Mouse (Mus musculus) neural tube, embryonic 11.5 days (tissue): ENCODE results near the gene C9orf72. TPM values are rescaled to one million over a fixed set of nuclear protein-coding genes. Genes with fewer than 3 reads are reported as not detected.

ENCODE experiments used
- ATAC-seq: fragments of 200-750 bp; cut with Nextera tagmentation; 2 replicates; pipeline ENCODE4 v1.8.0; 2017; ENCODE audit warnings: moderate number of reproducible peaks, mild to moderate bottlenecking, moderate TSS enrichment, moderate library complexity; ENCODE audit not compliant: insufficient read depth, low FRiP score, low TSS enrichment
- DNase-seq: peaks from one replicate; pipeline ENCODE4 v3.0.0-alpha.2; 2015; ENCODE audit warnings: low spot score
- H3K27ac ChIP-seq: fragments of 300-500 bp; sonication (generic); 2 replicates; pipeline ENCODE4 v1.5.1; 2014; ENCODE audit warnings: low read depth, mild to moderate bottlenecking, low read length
- H3K27me3 ChIP-seq: fragments of 300-500 bp; sonication (generic); 2 replicates; pipeline ENCODE4 v1.6.1; 2014; ENCODE audit warnings: mild to moderate bottlenecking, low read length, mixed read lengths; ENCODE audit not compliant: control insufficient read depth, insufficient read depth
- H3K36me3 ChIP-seq: fragments of 300-500 bp; sonication (generic); 2 replicates; pipeline ENCODE4 v1.6.1; 2014; ENCODE audit warnings: mild to moderate bottlenecking, low read length, moderate library complexity, mixed read lengths; ENCODE audit not compliant: control insufficient read depth, insufficient read depth
- H3K4me1 ChIP-seq: fragments of 300-500 bp; sonication (generic); 2 replicates; pipeline ENCODE4 v1.6.1; 2014; ENCODE audit warnings: low read length, mixed read lengths; ENCODE audit not compliant: control insufficient read depth, insufficient read depth
- H3K4me2 ChIP-seq: fragments of 300-500 bp; sonication (generic); 2 replicates; pipeline ENCODE4 v1.6.1; 2014; ENCODE audit warnings: low read depth, mild to moderate bottlenecking, moderate library complexity
- H3K4me3 ChIP-seq: fragments of 300-500 bp; sonication (generic); 2 replicates; pipeline ENCODE4 v1.5.1; 2014; ENCODE audit warnings: low read depth, low read length
- H3K9ac ChIP-seq: fragments of 300-500 bp; sonication (generic); 2 replicates; pipeline ENCODE4 v1.6.1; 2014; ENCODE audit warnings: mild to moderate bottlenecking, low read length
- H3K9me3 ChIP-seq: fragments of 300-500 bp; sonication (generic); 2 replicates; pipeline ENCODE4 v1.6.1; 2016; ENCODE audit warnings: low read length; ENCODE audit not compliant: control insufficient read depth
- WGBS: fragments of 180-500 bp; shearing (Covaris S2); extraction: QIAGEN DNeasy Blood & Tissue Kit; methylation state at CpG from one replicate; pipeline ENCODE4 v1.1.7; 2014; 5-methylcytosine and 5-hydroxymethylcytosine counted together
- polyA plus RNA-seq: library from polyadenylated mRNA; unstranded; fragments of >200 nt; fragmentation: Nextera tagmentation; extraction: Ambion mirVana; gene quantifications from 2 replicates; pipeline ENCODE4 v1.2.1, GENCODE M21; 2014

The C9orf72 gene
- polyA plus RNA-seq, 1 experiment from 2014 or later = 31.8 TPM

DNA sequence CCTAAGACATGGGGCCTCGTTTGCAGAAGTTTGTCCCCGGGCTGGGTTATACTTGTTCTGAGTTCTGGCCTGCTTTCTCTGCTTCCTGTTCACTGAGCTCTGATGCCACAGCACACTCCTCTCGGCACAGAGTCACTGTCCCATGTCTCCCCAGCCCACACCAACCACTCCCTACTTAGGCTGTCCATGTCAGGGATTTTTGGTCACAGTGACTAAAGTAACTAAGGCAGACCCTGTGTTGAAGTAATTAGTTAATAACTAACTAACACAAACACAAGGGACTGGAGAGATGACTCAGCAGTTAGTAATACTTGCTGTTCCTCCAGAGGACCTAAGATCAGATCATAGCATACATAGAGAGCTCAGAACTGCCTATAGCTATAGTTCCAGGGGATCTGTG is 60.0 kb downstream of the C9orf72 start:
- Histone ChIP-seq H3K36me3 (no peaks in the 10 kb centered on the region), H3K9me3 (no peaks in the 10 kb centered on the region), H3K9ac (no peak overlapping the region), H3K27me3 (no peaks in the 10 kb centered on the region), H3K4me1 (no peaks in the 10 kb centered on the region), H3K27ac (no peak overlapping the region), H3K4me2 (no peak overlapping the region), H3K4me3 (no peak overlapping the region)
- WGBS = 74% methylated on average over 3 of the region's 3 CpGs
- no peak for ATAC-seq
- no peak for DNase-seq

DNA sequence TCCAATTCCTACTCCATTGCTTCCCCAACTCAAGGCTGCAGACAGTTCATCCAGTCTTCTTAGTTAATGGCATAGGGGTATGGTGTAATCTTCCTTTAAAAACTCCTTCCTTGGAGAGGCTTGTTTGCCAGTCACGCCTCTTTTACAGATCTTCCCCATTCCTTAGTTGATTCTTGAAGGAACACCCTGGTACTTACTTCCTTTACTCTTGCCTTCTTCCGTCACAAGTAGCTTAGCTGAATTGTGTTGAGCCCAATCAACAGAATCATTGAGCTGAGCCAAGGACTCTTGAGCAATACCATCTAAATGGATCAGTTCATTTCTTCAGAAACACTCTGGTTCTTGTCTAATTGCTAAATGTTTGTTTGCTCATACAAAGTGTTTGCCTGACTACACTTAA is 60.7 kb downstream of the C9orf72 start:
- Histone ChIP-seq H3K4me3 (no peak overlapping the region), H3K4me2 (no peak overlapping the region), H3K27me3 (no peaks in the 10 kb centered on the region), H3K9ac (no peak overlapping the region), H3K9me3 (no peaks in the 10 kb centered on the region), H3K27ac (no peak overlapping the region), H3K36me3 (no peaks in the 10 kb centered on the region), H3K4me1 (no peaks in the 10 kb centered on the region)
- no peak for ATAC-seq
- DNase-seq = no peak
- WGBS = 87% methylated on average over 2 of the region's 2 CpGs

DNA sequence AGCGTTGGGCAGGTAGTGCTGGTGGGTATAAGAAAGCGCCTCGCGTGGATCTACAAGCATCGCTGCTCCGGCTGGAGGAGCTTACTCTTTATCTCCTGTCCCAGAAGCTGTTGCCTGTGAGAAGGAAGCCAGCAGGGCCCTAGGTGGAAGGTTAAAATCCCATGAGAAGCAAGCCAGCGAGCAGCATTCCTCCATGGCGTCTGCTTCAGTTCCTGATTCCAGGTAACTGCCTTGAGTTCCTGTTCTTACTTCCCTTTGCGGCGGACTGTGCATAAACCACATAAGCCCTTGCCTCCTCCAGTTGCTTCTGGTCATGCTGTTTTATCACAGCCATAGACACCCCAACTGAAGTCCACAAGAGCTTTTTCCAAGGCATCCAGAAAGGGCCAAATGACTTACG is 68.2 kb downstream of the C9orf72 start:
- H3K4me1 ChIP-seq = peaks cover 10% of the 10 kb centered on the region; the same call in 1 of the 2 replicates
- H3K27ac ChIP-seq = no peak overlapping the region
- WGBS = 73% methylated on average over 11 of the region's 11 CpGs
- H3K27me3 ChIP-seq = no peaks in the 10 kb centered on the region
- H3K4me3 ChIP-seq = no peak overlapping the region
- H3K9ac ChIP-seq = no peak overlapping the region
- H3K9me3 ChIP-seq = no peaks in the 10 kb centered on the region
- no peak overlapping the region for H3K4me2 ChIP-seq
- DNase-seq (no peak), ATAC-seq (no peak)
- H3K36me3 ChIP-seq = no peaks in the 10 kb centered on the region

DNA sequence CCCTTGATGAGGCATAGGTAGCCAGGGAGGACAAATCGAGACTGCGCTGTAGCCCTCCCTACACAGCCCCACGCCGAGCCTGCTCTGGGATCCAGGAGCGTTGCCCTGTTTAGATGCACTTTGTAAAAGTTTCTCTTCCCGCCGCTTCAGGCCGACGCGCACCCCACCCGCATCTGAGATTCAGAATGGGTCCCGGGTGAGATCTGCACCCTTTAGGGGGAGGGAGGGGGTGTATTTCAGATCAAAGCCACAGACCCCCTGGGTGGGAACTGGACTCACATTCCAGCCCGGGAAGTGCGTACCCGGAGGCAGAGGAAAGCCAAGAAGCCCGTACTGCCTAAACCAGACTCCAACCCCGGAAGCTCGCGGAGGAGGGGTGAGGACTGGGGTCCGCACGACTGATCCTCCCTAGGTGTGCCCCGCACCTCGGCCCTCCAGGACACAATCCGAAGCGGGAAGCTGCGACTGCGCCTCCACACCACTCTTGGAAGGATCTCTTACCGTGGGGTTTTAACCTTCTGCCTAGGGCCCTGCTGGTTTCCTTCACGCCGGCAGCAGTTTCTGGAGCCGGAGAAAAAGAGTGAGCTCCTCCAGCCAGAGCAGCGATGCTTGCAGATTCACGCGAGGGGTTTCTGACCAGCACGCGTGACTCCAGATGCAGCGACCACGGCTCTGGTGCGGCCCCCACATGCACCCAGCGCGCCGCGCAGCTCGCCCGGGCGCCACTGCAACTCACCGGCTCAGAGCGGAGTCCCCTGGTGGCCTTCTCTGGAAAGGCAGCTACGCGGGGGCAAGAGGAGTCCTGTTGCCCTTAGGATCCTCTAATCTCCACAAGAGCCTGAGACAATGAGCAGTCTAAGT is 69.0 kb downstream of the C9orf72 start, which contains the start of gene Mob3b:
TSS of gene Mob3b (minus strand) at position 734 of the 861 bp plus-strand sequence.
- ATAC-seq = peak; percentile 77
- H3K9ac ChIP-seq = peak within 1 kb of the TSS; percentile 75
- peak within 1 kb of the TSS; percentile 87 for H3K4me2 ChIP-seq
- H3K4me1 ChIP-seq = peaks cover 10% of the 10 kb centered on the region; the same call in 1 of the 2 replicates
- peak within 1 kb of the TSS; percentile 62 for H3K4me3 ChIP-seq
- DNase-seq = peak; percentile 91
- H3K9me3 ChIP-seq = no peaks in the 10 kb centered on the region
- H3K36me3 ChIP-seq = no peaks in the 10 kb centered on the region
- H3K27me3 ChIP-seq = no peaks in the 10 kb centered on the region
- WGBS = under 1% methylated on average over 50 of the region's 50 CpGs
- H3K27ac ChIP-seq = peak within 1 kb of the TSS; percentile 74

DNA sequence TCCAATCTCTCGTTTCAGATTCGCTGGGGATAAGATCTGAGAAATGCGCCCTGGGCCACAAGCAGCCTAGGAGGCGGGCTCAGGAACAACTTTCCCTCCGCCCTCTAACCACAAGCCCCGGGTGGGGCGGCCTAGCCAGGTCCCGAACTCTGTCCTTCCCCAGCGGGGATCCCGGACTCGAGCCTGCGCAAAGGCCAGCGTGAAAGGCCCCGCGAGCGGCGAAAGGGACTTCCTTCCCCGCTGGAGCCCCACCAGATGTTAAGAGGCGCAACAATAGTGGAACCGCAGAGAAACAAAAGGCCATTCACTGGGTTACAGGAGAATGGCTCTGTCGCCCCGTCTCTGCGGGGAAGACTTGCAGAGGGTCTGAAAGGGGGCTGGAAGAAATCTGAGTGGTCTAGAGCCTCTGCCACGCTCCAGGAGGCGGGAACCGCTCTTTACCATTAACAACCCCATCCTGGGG is 69.8 kb downstream of the C9orf72 start:
- H3K27ac ChIP-seq = peak overlapping the region; percentile 74
- no peaks in the 10 kb centered on the region for H3K27me3 ChIP-seq
- DNase-seq (peak; percentile 80), ATAC-seq (peak; percentile 86)
- under 1% methylated on average over 26 of the region's 26 CpGs for WGBS
- H3K4me1 ChIP-seq = peaks cover 10% of the 10 kb centered on the region; the same call in 1 of the 2 replicates
- peak overlapping the region; percentile 87 for H3K4me2 ChIP-seq
- peak overlapping the region; percentile 62 for H3K4me3 ChIP-seq
- H3K9me3 ChIP-seq = no peaks in the 10 kb centered on the region
- peak overlapping the region; percentile 75 for H3K9ac ChIP-seq
- H3K36me3 ChIP-seq = no peaks in the 10 kb centered on the region

DNA sequence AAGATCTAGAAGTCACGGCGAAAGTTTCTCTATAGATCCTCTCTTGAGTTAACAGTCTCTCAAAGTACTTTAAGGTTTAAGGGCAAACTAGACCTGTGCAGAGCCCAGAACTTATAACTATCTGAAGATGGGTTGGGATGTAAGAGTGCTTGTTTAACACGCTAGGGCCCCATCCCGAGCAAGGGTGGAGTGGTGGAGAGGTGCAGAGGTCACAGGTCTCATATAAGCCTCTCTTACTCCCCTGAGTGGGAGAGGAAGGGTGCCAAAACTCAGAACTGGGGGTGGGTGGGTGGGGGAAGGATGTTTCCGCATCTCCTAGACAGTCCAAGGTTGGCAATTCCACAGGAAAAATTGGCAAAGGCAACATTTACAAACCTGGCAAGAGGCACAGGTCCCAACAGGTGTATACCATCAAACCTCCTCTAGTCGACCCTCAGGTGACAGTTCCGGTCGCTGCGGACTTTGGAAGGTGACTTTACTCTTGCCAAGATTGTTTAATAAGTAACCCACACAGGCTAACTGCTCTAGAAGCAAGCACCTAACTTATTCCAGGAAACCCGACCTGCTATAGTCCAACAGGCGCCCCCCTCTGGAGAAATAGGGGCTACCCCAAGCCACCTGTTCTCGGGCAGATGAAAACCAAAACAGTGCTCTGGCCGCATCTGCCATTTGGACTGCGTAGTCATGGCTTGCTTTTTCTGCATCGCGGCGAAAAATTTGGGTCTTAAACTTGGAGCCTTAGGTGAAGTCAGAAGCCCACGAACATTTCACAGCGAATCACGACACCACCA is 70.6 kb downstream of the C9orf72 start:
- no peaks in the 10 kb centered on the region for H3K9me3 ChIP-seq
- H3K4me1 ChIP-seq = peaks cover 10% of the 10 kb centered on the region; the same call in 1 of the 2 replicates
- H3K27me3 ChIP-seq = no peaks in the 10 kb centered on the region
- H3K4me2 ChIP-seq = peak overlapping the region; percentile 87
- H3K4me3 ChIP-seq = peak overlapping the region; percentile 62
- peak; percentile 36 for DNase-seq
- peak overlapping the region; percentile 74 for H3K27ac ChIP-seq
- no peaks in the 10 kb centered on the region for H3K36me3 ChIP-seq
- WGBS = 22% methylated on average over 20 of the region's 20 CpGs
- ATAC-seq = no peak
- no peak overlapping the region; the same call in 1 of the 2 replicates for H3K9ac ChIP-seq

DNA sequence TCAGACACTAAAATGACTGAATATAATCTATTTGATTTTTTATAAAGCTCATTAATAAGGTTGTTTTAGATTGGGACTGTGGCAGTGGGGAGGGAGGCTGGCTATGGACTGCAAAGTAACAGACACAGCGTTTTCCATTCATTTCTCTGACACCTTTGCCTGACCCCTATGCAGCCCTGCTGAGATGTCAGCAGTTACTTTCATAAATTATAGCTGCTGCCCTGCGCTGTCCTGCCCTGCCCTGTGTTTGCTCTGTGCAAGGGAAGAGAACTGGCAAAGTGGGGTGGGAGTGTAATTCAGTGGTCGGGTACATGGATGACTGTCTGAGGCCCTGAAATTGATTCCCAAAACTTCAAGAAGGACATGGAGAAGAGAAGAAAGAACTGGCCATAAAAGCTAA is 71.9 kb downstream of the C9orf72 start:
- Histone ChIP-seq H3K27ac (no peak overlapping the region), H3K27me3 (no peaks in the 10 kb centered on the region), H3K4me1 (peaks cover 10% of the 10 kb centered on the region; the same call in 1 of the 2 replicates), H3K36me3 (no peaks in the 10 kb centered on the region), H3K4me2 (no peak overlapping the region), H3K9ac (no peak overlapping the region), H3K9me3 (no peaks in the 10 kb centered on the region), H3K4me3 (no peak overlapping the region)
- ATAC-seq (no peak), DNase-seq (peak; percentile 19)
- 5% methylated on average over 3 of the region's 3 CpGs for WGBS

DNA sequence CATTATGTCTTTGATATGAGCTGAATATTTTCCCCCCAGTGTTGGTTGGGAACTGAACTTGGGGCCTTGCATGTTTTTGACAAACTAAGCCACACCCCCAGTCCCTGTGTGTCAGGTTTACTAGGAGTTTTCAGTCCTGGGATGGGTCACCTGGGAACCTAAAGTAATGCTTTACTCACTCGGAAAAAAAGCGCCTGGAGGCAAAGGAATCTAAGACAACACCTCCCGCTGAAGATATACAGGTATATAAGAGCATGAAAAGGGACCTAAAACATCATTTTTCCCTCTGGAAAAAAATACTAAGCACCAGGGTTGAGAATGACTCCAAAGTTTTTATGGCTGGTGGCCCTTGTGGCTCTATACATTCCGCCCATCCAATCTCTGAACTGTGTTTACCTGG is 74.2 kb downstream of the C9orf72 start, which contains the start of gene Ifnk:
TSS of gene Ifnk (plus strand) at position 301 of the 400 bp plus-strand sequence.
- no peaks in the 10 kb centered on the region for H3K36me3 ChIP-seq
- no peaks in the 10 kb centered on the region for H3K27me3 ChIP-seq
- no peak within 1 kb of the TSS for H3K4me2 ChIP-seq
- H3K4me1 ChIP-seq = peaks cover 10% of the 10 kb centered on the region; the same call in 1 of the 2 replicates
- H3K4me3 ChIP-seq = no peak within 1 kb of the TSS
- DNase-seq = no peak
- 87% methylated on average over 4 of the region's 4 CpGs for WGBS
- no peaks in the 10 kb centered on the region for H3K9me3 ChIP-seq
- no peak within 1 kb of the TSS for H3K27ac ChIP-seq
- no peak within 1 kb of the TSS for H3K9ac ChIP-seq
- no peak for ATAC-seq
